Mouse (Mus musculus) effector memory CD4-positive, alpha-beta T cell, adult 5 months (primary cell): ENCODE results near the gene Ei24. TPM values are rescaled to one million over a fixed set of nuclear protein-coding genes. Genes with fewer than 3 reads are reported as not detected.

ENCODE experiments used
- polyA plus RNA-seq: library from polyadenylated mRNA; unstranded; fragments of 100-300 nt; shearing (Covaris generic); gene quantifications from one replicate; pipeline ENCODE4 v1.2.1, GENCODE M21; 2017

Ei24 gene
- polyA plus RNA-seq: 60.7 TPM

GRCm38 (mm10) chr9:36796781-36797555, at the start of gene Ei24:
TSS of gene Ei24 (minus strand) at chr9:36797393.

GRCm38 (mm10) chr9:36821644-36822000, 24.4 kb upstream of the Ei24 start, which contains the start of gene Fez1:
TSS of gene Fez1 (plus strand) at chr9:36821864.

GRCm38 (mm10) chr9:36767203-36768143, 29.7 kb downstream of the Ei24 start, which contains the start of gene Stt3a:
TSS of gene Stt3a (minus strand) at chr9:36767679.

Other genes starting within 250 kb of the Ei24 start
- gene Gm17689, start 214.8 kb downstream of the Ei24 start, polyA plus RNA-seq: not detected
- gene A630095E13Rik, start 154.0 kb downstream of the Ei24 start, polyA plus RNA-seq: not detected
- gene Acrv1, start 104.2 kb downstream of the Ei24 start, polyA plus RNA-seq: not detected
- 3.0 TPM for gene Chek1, start 70.3 kb downstream of the Ei24 start, polyA plus RNA-seq
- gene Stt3a, start 29.7 kb downstream of the Ei24 start, polyA plus RNA-seq: 161 TPM
- not detected for gene Fez1, start 24.5 kb upstream of the Ei24 start, polyA plus RNA-seq